Mouse (Mus musculus) bone marrow macrophage, adult 2 months (primary cell): Measurements from ENCODE around the gene Zfp871.

Source experiments
- CTCF ChIP-seq: IDR thresholded peaks from 2 replicates; pipeline ENCODE4 v1.5.1; 2012; ENCODE audit warnings: low read depth, mild to moderate bottlenecking, low read length, moderate library complexity
- POLR2A ChIP-seq: IDR thresholded peaks from 2 replicates; pipeline ENCODE4 v1.6.1; 2012; ENCODE audit warnings: mild to moderate bottlenecking, low read depth, low read length, borderline replicate concordance

- TF ChIP-seq CTCF (no peak), POLR2A (no peak)
Observed at GRCm38 (mm10) chr17:32738406-32738805, 49.7 kb downstream of the Zfp871 start.
